Mouse (Mus musculus): ENCODE data around the gene Tcte1.
A peak's percentile ranks its signal among the peaks of the same experiment; 100 is the strongest.

DNA sequence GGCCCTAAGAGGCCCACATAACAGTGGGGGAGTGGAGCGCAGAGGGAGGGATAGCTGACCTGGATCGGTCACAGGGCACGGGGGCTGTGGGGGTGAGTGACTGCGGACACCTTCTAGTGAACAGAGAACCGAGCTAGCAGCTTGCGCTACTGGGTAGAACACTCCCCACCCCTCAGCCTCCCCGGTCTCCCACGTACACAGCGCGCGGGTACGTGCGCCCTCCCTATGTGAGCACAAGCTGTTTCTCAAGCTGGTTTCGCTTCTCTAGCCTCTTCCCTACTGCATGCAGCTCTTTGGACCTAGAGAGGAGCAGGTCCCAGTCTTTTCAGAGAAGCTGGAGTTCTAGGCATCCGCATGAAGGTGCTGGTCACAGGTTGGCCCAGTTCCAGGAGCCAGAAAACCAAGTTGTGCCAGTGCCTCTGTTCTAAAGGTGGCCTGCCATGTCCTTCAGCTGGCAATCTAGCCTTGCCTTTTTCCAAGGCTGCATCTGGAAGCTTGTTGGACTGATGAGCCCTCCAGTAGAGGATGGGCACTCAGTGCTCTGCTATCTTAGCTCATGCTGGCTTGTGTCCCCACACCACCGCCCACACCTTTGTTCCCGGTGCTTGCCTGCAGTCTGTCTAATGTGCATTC is 51.0 kb downstream of the Tcte1 start:
- TF ChIP-seq CTCF (IDR thresholded peaks at IDR 0.05; ENCODE audit: extremely low read depth, insufficient read depth, low read length) (no peak), POLR2A (IDR thresholded peaks at IDR 0.05; ENCODE audit: extremely low read depth, insufficient read depth, low read length) (peak; percentile 66)

Data from cortical plate, adult 2 months (tissue).